Mouse (Mus musculus) layer of hippocampus, postnatal 10 days (tissue): ENCODE measurements around the gene Jmjd1c. TPM values are rescaled to one million over a fixed set of nuclear protein-coding genes. Genes with fewer than 3 reads are reported as not detected.

Source experiments
- DNase-seq, 2 experiments: peaks; one replicate each; pipeline ENCODE4 v3.0.0; 2021; ENCODE audit warnings: low spot score in 2 of 2
- total RNA-seq, 2 experiments: library from RNA; stranded (reverse); gene quantifications; 2 replicates each; pipeline ENCODE4 v1.2.3; 2021

Gene Jmjd1c
- total RNA-seq, 2 experiments from 2014 or later: 99.4 to 116 TPM

- no peak for DNase-seq
Measured at GRCm38 (mm10) chr10:67225528-67225927, 129.6 kb downstream of the Jmjd1c start.

- peak; percentile 40 to 60 for DNase-seq
Measured at GRCm38 (mm10) chr10:67226109-67226508, 130.2 kb downstream of the Jmjd1c start.

DNA sequence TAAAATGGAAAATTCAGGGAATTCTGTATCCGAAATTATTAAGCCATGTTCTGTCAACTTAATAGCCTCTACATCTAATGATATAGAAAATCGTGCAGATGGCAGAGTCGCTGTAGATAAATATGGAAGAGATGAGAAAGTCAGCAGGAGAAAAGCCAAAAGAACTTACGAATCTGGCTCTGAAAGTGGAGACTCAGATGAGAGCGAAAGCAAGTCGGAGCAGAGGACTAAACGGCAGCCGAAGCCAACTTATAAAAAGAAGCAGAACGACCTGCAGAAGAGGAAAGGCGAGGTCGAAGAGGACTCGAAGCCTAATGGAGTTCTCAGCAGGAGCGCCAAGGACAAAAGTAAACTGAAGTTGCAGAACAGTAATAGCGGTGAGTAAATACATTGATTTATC lies 130.6 kb downstream of the Jmjd1c start:
- no peak for DNase-seq

DNA sequence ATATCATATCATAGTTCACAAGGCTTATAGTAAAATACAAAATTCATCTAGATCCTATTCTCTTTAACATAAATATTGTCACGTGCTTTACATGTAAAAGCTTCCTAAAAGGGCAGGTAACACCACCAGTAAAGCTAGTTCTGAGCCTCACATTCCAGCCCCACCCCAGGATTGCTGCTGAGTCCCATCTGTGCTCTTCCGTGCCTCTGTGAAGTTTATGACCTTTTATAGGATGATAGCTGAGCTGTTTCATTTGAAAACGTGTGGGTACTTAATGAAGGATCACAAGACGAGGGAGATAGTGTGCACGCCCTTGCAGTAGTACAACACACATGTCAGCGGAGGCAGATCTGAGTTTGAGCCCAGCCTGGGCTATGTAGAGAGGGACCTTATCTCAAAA lies 134.5 kb downstream of the Jmjd1c start:
- no peak for DNase-seq

- DNase-seq: peak; percentile 65 to 68
Measured at GRCm38 (mm10) chr10:67247145-67247544, 151.2 kb downstream of the Jmjd1c start.

DNA sequence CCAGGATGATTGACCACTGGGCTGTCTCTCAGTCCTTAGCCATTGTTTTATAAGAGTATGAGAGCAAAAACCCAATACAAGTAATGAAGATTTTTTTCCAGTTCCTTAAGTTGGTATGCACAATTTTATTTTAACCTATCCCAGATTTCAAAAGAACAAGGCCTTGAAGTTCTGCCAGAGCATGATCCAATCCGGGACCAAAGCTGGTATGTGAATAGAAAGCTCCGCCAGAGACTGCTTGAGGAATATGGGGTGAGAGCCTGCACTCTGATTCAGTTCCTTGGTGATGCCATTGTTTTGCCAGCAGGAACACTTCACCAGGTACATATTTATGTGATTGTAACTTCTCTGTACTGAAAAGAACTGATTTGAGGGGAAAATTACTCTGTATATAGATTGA lies 153.6 kb downstream of the Jmjd1c start:
- DNase-seq: no peak

DNA sequence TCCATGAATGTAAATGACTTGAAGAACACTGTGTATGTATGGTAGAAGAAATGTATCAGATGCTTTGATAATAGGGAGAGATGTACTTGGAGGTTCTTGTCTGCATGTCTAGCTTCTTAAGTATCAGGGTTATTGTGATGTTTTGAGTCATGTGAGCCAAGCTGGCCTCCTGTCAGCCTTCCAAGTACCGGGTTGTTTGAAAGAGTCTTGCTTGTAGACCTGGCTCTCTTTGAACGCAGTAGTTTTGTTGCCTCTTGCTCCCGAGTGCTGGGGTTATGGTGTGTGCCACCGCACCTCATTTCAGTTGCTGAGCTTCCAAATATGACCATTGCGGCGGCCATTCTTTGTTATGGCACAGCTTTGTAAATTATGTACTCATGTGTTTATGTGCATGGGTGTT lies 154.9 kb downstream of the Jmjd1c start:
- peak; percentile 29 to 37 for DNase-seq

- no peak for DNase-seq
Measured at GRCm38 (mm10) chr10:67252353-67252752, 156.4 kb downstream of the Jmjd1c start.

DNA sequence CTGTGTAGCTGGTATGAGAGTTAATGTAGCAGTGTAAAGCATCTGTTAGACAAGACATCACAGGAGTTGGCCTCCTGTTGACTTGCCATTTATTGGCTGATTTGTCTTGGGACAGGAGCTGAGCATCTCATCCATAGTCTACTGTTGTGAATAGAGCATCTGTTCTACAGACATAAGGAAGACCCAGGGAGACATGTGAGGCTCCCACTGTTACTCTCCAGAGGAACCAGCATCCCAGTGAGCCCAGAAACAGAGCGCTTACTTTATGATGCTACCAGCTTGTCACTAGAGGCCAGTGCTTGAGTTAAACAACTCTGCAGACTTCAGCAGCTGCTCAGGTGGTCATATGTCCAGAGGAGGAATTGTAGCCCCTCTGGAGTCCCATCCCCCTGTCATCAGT lies 157.2 kb downstream of the Jmjd1c start:
- DNase-seq: no peak

GRCm38 (mm10) chr10:67264852-67265251 lies 168.9 kb downstream of the Jmjd1c start:
- peak; percentile 63 to 66 for DNase-seq

- no peak for DNase-seq
Measured at GRCm38 (mm10) chr10:67275916-67276315, 180.0 kb downstream of the Jmjd1c start.

DNA sequence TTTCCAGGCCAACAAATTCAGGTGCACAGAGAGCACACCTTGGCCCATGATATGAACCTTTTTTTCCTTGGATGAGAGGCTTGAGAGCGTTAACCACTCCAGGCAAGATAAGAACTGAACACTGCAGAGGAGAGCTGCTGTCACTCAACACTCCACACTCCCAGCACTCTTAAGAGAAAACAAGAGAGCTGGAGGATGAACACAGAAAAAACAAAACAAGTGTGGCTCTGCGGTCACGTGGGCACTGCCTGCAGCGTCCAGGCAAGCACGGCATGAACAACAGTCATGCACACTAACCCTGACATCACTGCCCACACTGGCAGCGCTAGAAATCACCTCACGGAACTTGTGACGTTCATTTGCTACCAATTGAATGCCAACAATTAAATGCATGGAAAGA lies 185.9 kb downstream of the Jmjd1c start:
- DNase-seq: no peak

DNA sequence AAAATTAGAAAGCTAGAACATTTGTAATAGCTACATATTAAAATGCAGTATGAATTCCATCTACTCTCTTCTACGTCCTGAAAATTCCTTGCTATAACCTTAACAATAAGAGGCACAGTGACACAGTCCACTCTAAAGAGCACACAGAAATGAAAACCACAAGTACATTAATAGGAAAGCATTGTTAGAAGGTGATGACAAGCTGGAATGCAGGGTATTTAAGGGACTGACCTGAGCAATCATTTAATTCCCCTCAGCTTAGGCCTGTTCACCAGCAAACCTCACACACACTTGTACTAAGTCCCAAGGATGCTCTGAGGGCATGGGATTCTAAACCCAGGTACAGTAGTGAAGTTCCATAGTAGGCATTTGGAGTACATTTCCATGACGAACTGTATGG lies 186.6 kb downstream of the Jmjd1c start:
- DNase-seq: no peak

GRCm38 (mm10) chr10:67283516-67283915 lies 187.6 kb downstream of the Jmjd1c start:
- DNase-seq: no peak

DNA sequence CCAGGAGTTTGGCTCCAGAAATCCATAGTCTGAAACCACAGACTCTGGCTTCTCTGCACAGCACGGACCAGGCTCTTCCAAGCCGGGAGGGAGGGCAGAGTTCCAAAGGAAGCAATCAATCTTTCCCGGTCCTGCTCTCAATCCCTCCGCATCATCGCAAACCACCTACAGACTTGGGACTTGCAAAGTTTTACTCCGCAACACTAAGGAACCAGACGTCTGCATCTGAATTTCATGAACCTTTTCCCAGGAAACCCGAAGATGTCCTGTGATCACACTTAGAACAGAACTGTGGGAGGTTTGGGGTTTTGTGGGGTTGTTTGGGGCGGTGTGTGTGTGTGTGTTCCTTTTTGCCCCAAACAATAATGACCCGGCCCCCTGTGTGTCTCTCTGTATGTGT lies 188.4 kb downstream of the Jmjd1c start:
- DNase-seq: peak in 1 of 2 experiments; percentile 24

GRCm38 (mm10) chr10:67284761-67285175 lies 188.8 kb downstream of the Jmjd1c start:
- DNase-seq: no peak

GRCm38 (mm10) chr10:67285176-67285814 lies 189.4 kb downstream of the Jmjd1c start, which contains the start of gene Nrbf2:
Gene Nrbf2 (minus strand): TSS chr10:67285305.
- DNase-seq: peak; percentile 76 to 83

- DNase-seq: peak; percentile 66 to 77
Measured at GRCm38 (mm10) chr10:67287877-67288276, 192.0 kb downstream of the Jmjd1c start.

DNA sequence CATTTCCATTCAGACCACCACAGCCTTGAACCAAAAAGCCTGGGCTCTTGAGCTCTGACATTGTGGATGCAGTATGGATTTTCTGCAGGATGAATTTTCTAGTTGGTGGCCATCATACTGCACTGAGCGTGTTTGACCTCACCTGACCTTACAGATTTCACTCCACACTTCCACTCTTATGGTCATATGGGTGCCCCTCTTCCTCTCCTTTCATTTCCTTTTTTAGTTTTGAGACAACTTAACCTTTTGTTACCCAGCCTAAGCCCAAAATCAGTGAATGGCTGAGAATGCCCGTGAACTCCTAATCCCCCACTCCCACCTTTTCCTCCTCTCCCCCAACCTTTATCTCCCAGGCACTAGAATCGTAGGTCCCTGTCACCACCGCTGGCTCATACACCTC lies 194.7 kb downstream of the Jmjd1c start:
- no peak for DNase-seq

GRCm38 (mm10) chr10:67291087-67291486 lies 195.2 kb downstream of the Jmjd1c start:
- DNase-seq: no peak

DNA sequence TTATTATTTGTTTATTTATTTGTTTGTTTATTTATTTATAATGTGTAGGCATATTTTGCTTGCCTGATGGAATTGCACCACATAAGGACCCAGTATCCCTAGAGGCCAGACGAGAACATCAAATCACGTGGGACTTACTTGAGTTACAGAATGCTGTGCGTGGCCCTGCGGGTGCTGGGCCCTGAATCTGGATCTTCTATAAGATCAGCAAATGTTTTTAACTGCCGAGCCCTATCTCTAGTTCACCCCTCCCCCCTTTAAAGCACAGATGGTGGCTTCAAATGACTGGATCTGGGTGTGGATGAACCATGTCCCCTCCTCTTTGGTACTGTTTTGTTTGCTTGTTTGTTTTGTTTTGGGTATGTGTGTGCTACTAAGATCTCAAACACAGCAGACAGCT lies 199.4 kb downstream of the Jmjd1c start:
- no peak for DNase-seq

DNA sequence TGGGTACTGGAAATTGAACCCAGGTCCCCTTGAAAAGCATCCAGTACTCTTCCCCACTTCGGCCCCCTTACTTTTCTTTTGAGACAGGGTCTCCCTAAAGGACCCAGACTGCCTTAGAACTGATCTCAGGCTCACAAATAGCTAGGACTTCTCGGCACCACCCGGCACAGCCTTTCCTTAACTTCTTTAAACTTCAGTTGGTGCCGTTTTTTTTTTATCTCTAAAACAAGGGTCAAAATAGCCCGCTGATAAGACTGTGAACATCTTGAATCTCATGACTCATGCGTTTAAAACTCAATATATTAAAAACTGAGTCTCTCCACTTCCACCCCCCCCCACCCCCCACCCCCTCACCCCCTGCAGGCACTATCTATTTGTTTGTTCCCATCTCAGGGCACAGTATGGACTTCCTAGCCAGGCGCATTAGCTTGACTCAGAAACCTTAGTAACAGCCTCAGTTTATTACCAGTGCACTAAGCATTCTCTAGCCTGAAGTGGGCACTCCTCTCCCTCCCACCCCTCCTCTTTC lies 200.1 kb downstream of the Jmjd1c start:
- no peak for DNase-seq

GRCm38 (mm10) chr10:67296482-67297152 lies 200.7 kb downstream of the Jmjd1c start:
- DNase-seq: no peak
